Mouse (Mus musculus) heart, postnatal 10 days (tissue): ENCODE results near the gene Vps4b. TPM values are rescaled to one million over a fixed set of nuclear protein-coding genes. Genes with fewer than 3 reads are reported as not detected.

Experiments
- total RNA-seq, 2 experiments: library from RNA; stranded (reverse); gene quantifications; 2 replicates each; pipeline ENCODE4 v1.2.3; 2021

Gene Vps4b
- total RNA-seq, 2 experiments from 2014 or later = 48.5 to 57.3 TPM

Other genes with a start within 250 kb of the Vps4b start
- gene Bcl2, start 82.5 kb downstream of the Vps4b start, total RNA-seq = 10 to 100 TPM in 1 of 2 experiments, 1 to 10 TPM in 1; 9.1 to 10.2 TPM
- gene Kdsr, start 37.0 kb downstream of the Vps4b start, total RNA-seq = 10 to 100 TPM in 1 of 2 experiments, 1 to 10 TPM in 1; 9.0 to 10.2 TPM
- gene Serpinb5, start 64.4 kb upstream of the Vps4b start, total RNA-seq = not detected
- gene Serpinb12, start 137.7 kb upstream of the Vps4b start, total RNA-seq = not detected
- not detected for gene Serpinb13, start 184.3 kb upstream of the Vps4b start, total RNA-seq